15 mouse cellular contexts compared by ENCODE assay signal in genomic region chr9:67534420-67534819, GRCm38 (mm10). TPM values are rescaled to one million over a fixed set of nuclear protein-coding genes. Genes with fewer than 3 reads are reported as not detected.
A peak's percentile ranks its signal among the peaks of the same experiment; 100 is the strongest.
DNase-seq lines count a peak whose midpoint lies in the region; ATAC-seq lines count a peak whose summit lies in the region.
"Had no signal": no experiment of that assay in that cellular context is flagged by ENCODE, and none has a peak within 500 bp of the region (broad histone marks: within the 10 kb centered on the region; RNA-seq: fewer than 3 reads in every experiment).

No protein-coding gene starts in this region.

- no peak overlapping the region for H3K4me2 ChIP-seq in liver, embryonic 16.5 days (ENCODE audit: low read depth, low read length)
- no peak overlapping the region for H3K4me2 ChIP-seq in embryonic facial prominence, embryonic 14.5 days (ENCODE audit: low read depth, low read length)
- H3K4me2 ChIP-seq: embryonic facial prominence, embryonic 12.5 days had no signal

- intact Hi-C loops in left cerebral cortex, postnatal 36 days (cut with DNase I): no loop called here

- no peaks in the 10 kb centered on the region for H3K36me3 ChIP-seq in liver, embryonic 16.5 days (ENCODE audit: control insufficient read depth, insufficient read depth)
- no peaks in the 10 kb centered on the region for H3K36me3 ChIP-seq in embryonic facial prominence, embryonic 14.5 days (ENCODE audit: control insufficient read depth, insufficient read depth, low read length)
- H3K36me3 ChIP-seq: embryonic facial prominence, embryonic 12.5 days had no signal

- peak; percentile 27 to 44 for DNase-seq in cerebellum, postnatal 10 days
- no peak for DNase-seq in cerebellum, adult 9-11 months
- DNase-seq in liver: no peak
- DNase-seq in embryonic facial prominence, embryonic 14.5 days (ENCODE audit: low spot score): peak; percentile 48
- DNase-seq in lung, postnatal 14 days: peak; percentile 45
- no peak for DNase-seq in left cerebral cortex, postnatal 36 days (ENCODE audit: low spot score in 2 of 2)
- DNase-seq in left cerebral cortex, adult 8-10 months (ENCODE audit: low spot score in 2 of 2): no peak
- DNase-seq: B cell, adult 2 months; cerebellum, adult 9-10 months; gastrocnemius, adult 2 months; right cerebral cortex, postnatal 25 days; thymus, adult 18-20 months had no signal

- H3K27ac ChIP-seq in liver, embryonic 16.5 days (ENCODE audit: low read length): no peak overlapping the region
- H3K27ac ChIP-seq in embryonic facial prominence, embryonic 14.5 days (replicated peaks; ENCODE audit: low read depth, low read length): no peak overlapping the region
- H3K27ac ChIP-seq: embryonic facial prominence, embryonic 12.5 days; gastrocnemius, adult 2 months had no signal

- H3K27me3 ChIP-seq in liver, embryonic 16.5 days (ENCODE audit: control insufficient read depth, insufficient read depth, low read depth, low read length): no peaks in the 10 kb centered on the region
- H3K27me3 ChIP-seq in embryonic facial prominence, embryonic 14.5 days (replicated peaks; ENCODE audit: control insufficient read depth, insufficient read depth, low read length): no peaks in the 10 kb centered on the region
- H3K27me3 ChIP-seq: embryonic facial prominence, embryonic 12.5 days had no signal

- 40% methylated on average over 7 of the region's 7 CpGs for WGBS in liver, embryonic 16.5 days (ENCODE audit: insufficient replicate concordance)
- WGBS in embryonic facial prominence, embryonic 14.5 days: 40% methylated on average over 7 of the region's 7 CpGs

- H3K4me3 ChIP-seq in liver, embryonic 16.5 days (ENCODE audit: low read depth, low read length): no peak overlapping the region
- H3K4me3 ChIP-seq in embryonic facial prominence, embryonic 14.5 days (ENCODE audit: low read depth, low read length): no peak overlapping the region
- H3K4me3 ChIP-seq: embryonic facial prominence, embryonic 12.5 days; gastrocnemius, adult 2 months had no signal

- H3K9me3 ChIP-seq in liver, embryonic 16.5 days (replicated peaks; ENCODE audit: control insufficient read depth, low read length): no peaks in the 10 kb centered on the region
- H3K9me3 ChIP-seq in embryonic facial prominence, embryonic 14.5 days (ENCODE audit: control insufficient read depth, low read length): no peaks in the 10 kb centered on the region
- H3K9me3 ChIP-seq: embryonic facial prominence, embryonic 12.5 days had no signal

- no peaks in the 10 kb centered on the region for H3K4me1 ChIP-seq in liver, embryonic 16.5 days (ENCODE audit: control insufficient read depth, low read depth, low read length)
- no peaks in the 10 kb centered on the region for H3K4me1 ChIP-seq in embryonic facial prominence, embryonic 14.5 days (ENCODE audit: control insufficient read depth, insufficient read depth, low read length)

- H3K9ac ChIP-seq in liver, embryonic 16.5 days (ENCODE audit: low read depth, low read length): no peak overlapping the region
- H3K9ac ChIP-seq in embryonic facial prominence, embryonic 14.5 days (ENCODE audit: low read depth, low read length): no peak overlapping the region
- H3K9ac ChIP-seq: embryonic facial prominence, embryonic 12.5 days had no signal

- ATAC-seq in liver, embryonic 16.5 days (ENCODE audit: low read depth): peak; percentile 62; the same call in 1 of the 2 replicates
- no peak for ATAC-seq in embryonic facial prominence, embryonic 14.5 days (ENCODE audit: low read depth)
- ATAC-seq: forebrain, embryonic 14.5 days had no signal

RNA-seq across cellular contexts. Expression of gene Tln2, which starts 25.1 kb away (rescaled TPM):
- 2.6 and 3.4 TPM in 2 replicates for polyA plus RNA-seq in liver, embryonic 16.5 days (2015; fragmentation: Nextera tagmentation; extraction: Ambion mirVana)
- polyA plus RNA-seq in embryonic facial prominence, embryonic 14.5 days (2014; fragmentation: Nextera tagmentation; extraction: Ambion mirVana): 42.0 and 46.3 TPM in 2 replicates
- 100 to 1,000 TPM in 1 of 2 experiments, 10 to 100 TPM in 1; 93.8 to 104 TPM for total RNA-seq in left cerebral cortex, postnatal 36 days (2021)
- 100 to 1,000 TPM in 2 of 4 experiments, 10 to 100 TPM in 2; 87.9 to 106 (median 99.3) TPM for total RNA-seq in left cerebral cortex, adult 8-10 months (2022)

Comparison
In these comparisons a context has a peak if more than half of its experiments do, and no peak if none do; other contexts are left out.
1. DNase-seq: peak in cerebellum, postnatal 10 days (2 of 2), embryonic facial prominence, embryonic 14.5 days (single experiment) and lung, postnatal 14 days (single experiment); none in cerebellum, adult 9-11 months (single experiment), liver (single experiment), left cerebral cortex, postnatal 36 days (0 of 2) and left cerebral cortex, adult 8-10 months (0 of 2).